Mouse (Mus musculus) adrenal gland, adult 2 months (tissue): ENCODE results near the gene Slc9a3r1. TPM values are rescaled to one million over a fixed set of nuclear protein-coding genes. Genes with fewer than 3 reads are reported as not detected.

ENCODE experiments used
- DNase-seq: peaks from one replicate; pipeline ENCODE4 v3.0.0; 2021
- polyA plus RNA-seq: library from polyadenylated mRNA; depleted of rRNA; stranded (reverse); fragments of >200 nt; gene quantifications from 2 replicates; pipeline ENCODE4 v1.2.3, GENCODE M21; 2012
- total RNA-seq, 2 experiments: library from RNA; stranded (reverse); gene quantifications; 2 replicates each; pipeline ENCODE4 v1.2.3; 2021

Slc9a3r1 gene
- total and polyA plus RNA-seq, 3 experiments: 15.0 to 26.2 (median 15.6) TPM

DNA sequence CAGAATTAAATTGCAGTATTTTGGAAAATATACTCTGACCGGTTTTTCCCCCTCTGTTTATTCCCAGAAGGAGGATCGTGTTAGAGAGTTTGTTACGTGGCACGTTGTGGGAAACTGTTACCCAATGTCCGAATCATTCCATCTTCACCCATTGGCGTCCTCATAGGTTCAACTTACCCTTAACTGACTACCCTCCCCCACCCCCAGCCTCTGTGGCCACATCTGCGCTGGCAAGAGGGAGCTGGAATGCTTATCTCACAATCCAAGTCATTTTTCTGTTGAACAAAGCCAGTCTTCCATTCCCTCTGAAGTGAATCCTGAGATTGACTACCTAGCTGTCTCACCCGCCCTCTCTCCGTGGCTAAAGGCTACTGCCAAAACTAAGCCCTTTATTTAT is 938 bp upstream of the Slc9a3r1 start:
- no peak for DNase-seq

DNA sequence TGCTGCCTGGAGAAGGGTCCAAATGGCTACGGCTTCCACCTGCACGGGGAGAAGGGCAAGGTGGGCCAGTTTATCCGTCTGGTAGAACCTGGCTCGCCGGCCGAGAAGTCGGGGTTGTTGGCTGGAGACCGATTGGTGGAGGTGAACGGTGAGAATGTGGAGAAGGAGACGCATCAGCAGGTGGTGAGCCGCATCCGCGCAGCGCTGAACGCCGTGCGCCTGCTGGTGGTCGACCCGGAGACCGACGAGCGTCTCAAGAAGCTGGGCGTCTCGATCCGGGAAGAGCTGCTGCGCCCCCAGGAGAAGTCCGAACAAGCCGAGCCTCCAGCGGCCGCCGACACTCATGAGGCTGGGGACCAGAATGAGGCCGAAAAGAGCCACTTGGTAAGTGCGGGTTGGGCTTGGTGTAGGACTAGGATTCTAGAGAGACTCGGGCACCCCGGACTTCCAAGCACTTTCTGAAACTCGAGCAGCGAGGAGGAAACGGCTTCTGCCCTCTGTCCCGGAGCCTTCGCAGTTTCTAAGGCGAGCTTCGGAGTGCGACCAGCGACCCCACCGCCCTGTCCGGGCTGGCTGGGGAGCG is 518 bp downstream of the Slc9a3r1 start:
- DNase-seq: peak; percentile 61

DNA sequence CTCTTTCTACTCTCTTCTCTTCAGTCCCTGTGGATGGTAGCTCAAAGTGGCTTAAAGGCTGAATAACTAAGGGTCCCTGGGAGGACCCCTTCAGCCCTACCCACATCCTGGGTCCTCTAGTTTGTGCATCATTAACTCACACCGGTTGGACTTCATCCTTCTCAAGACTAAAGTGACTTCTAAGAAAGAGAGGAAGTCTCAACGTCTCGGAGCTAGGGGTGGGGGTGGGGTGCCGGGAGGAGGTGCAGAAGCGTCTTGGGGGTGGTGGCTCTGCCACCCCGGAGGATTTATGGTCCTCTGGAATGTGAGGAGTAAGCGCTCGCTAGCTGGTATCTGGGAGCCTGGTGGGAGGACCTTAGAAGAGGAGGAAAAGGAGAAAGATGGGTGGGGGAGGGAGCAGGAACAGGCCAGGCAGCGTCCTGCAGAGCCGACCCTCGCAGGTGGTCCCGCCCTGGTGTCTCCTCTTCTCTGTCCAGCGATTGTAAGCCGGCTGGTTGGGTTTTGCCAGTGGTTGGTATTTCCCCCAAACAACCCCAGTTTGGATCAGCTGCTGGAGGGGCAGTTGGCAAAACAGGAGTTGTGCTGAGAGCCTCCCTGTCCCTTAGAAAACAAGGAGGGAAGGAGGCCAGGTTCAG is 1.3 kb downstream of the Slc9a3r1 start:
- DNase-seq: no peak

DNA sequence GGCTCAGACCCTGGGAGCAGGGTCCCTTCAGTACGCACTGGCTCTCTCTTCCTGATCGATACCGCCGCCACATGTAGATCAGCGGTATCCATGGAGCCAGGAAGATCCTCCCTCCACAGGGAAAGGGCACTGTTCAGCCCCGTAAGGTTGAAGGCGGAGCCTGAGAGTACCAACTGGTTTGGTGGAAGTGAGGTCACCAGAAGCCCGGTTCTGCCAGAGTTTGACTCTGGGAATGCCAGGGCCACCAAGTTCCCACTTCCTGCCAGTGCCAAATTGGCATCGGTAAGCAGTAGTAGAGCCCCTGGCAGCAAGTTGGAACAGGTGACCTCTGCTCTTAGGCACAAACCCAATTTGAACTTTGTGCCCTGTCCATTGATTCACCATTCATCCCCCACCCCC is 1.8 kb downstream of the Slc9a3r1 start:
- peak; percentile 85 for DNase-seq

DNA sequence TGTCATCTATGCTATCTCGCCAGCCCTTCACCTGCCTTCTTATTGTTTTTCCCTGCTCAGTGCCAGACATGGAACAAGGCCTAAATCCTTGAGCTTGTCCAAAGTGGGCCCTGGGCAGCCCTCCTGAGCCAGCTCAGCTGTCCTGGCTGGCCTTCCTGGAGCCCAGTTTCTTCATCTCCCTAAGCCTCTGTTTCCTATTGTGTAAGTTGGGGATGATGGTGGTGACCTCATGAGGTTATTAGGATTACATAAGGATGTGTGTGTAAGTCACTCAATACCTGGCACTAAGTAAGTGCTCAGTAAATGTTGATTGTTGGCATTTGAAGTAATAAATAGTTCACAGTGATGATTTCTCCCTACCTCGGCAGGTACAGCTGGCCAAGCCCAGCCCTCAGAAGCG is 3.6 kb downstream of the Slc9a3r1 start:
- DNase-seq: no peak

DNA sequence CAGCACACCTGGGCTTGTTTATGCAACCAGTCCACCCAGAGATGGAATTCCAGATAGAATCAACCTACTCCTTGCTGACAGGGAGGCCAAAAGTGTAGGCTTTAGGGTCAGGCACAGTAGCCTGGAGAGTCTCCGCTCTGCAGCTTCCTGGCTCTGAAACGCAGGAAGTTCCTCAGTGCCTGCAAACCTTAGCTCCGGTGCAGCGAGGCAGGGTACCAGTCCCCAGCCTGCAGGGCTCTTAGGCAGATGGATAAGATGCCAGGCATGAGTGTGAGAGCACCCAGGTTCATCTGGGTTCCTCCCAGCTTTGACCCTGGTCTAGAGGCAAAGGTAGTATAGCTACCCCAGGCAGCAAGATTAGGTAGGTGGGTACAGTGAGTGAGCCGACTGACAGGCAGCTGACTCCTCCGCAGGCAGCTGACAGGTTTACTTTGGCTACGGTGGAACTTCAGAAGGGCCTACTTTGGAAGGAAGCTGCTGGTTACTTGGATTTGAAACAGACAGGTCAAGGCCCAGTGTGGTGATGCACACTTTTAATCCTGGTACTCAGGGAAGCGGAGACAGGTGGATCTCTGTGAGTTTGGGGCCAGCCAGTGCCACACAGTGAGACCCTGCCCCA is 4.6 kb downstream of the Slc9a3r1 start:
- no peak for DNase-seq

DNA sequence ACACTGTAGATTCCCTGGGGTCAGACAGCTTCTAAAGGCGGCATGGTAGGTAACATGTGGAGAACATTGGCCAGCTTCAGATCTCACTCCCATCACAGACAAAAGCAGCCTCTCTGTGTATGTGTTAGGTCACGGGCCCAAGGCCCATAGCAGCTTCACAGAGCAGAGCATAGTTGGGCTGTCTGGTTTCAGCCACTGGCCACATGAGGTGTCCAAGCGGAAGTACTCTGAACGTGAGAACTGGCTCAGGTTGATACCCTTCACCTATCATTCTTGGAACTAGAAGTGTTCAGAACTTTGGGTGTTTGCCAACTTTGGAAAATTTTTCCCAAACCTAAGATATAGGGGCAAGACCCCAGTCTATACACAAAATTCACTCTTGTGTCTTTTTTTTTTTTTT is 6.3 kb downstream of the Slc9a3r1 start:
- no peak for DNase-seq

DNA sequence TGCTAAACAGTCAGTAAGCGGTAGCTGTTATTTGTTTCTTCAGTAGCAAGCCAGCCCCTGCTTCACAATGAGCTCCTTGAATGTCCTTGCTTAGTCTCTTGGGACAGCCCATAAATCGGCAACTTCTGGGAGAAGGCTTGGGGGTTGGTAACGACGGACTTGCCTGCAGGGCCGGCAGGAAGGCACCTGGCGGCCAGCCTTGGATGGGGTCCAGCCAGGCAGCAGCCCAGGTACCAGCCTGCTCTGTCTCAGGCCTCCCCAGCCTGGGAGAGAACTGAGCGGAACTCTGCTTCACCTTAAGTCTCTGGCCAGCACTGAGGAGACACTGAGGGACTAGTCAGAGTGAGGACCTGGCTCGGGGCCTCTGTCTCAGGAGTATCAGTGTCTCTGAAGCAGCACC is 8.0 kb downstream of the Slc9a3r1 start:
- DNase-seq: no peak

DNA sequence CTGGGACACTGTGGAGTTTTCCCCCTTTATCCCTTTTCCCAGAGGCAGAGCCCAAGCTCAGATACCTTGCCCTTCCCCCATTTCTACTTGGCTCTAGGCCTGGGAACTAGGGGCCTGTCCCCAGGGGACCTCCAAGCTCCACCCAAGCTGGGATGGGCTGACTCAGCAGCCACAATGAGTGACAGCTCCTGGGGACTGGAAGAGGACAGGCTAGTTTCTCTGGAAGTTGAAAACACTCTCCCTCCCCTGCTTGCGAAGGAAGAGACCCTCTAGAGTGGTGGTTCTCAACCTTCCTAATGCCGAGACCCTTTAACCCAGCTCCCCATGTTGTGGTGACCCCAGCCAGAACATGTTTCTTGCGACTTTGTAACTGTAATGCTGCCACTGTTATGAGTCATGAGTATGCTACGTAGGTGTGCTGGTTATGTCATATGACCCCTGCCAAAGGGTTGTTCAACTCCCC is 9.7 kb downstream of the Slc9a3r1 start:
- peak; percentile 58 for DNase-seq

DNA sequence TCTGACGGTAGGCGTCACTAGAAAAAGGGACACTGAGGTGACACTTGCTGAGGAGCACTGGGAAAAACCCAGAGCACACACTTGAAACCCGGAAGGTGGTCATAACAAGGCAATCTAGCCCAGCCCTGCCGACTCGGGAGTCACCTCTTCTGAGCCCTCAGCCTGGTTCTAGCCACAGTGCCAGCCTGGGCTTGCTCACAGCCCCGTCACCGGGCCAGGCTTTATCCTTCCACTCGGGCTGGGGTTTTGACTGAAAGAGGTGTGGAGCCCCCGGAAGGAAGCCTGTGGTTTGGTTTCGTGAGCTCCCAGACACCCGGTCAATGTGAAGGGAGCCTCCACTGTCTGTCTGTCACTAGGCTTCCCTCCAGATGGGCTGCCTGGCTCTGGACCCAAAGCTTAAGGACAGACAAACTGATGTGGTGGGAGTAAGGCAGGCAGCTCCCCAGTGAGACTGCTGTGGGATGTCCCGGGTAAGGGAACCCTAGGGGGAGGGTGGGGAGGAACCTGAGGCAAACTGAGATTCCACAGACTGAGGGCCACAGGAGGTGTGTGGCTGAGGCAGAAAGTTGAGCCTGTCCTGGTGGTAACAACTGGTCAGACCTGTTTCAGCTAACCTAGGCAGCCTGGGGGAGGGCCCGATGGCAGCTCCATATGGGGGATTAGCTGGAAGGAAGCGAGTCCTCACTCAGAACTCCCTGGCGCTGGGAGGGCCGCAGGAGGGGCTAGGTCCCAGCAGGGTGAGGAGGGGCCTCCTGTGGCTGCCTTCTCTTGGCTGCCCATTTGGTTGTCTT is 10.6 kb downstream of the Slc9a3r1 start:
- no peak for DNase-seq

DNA sequence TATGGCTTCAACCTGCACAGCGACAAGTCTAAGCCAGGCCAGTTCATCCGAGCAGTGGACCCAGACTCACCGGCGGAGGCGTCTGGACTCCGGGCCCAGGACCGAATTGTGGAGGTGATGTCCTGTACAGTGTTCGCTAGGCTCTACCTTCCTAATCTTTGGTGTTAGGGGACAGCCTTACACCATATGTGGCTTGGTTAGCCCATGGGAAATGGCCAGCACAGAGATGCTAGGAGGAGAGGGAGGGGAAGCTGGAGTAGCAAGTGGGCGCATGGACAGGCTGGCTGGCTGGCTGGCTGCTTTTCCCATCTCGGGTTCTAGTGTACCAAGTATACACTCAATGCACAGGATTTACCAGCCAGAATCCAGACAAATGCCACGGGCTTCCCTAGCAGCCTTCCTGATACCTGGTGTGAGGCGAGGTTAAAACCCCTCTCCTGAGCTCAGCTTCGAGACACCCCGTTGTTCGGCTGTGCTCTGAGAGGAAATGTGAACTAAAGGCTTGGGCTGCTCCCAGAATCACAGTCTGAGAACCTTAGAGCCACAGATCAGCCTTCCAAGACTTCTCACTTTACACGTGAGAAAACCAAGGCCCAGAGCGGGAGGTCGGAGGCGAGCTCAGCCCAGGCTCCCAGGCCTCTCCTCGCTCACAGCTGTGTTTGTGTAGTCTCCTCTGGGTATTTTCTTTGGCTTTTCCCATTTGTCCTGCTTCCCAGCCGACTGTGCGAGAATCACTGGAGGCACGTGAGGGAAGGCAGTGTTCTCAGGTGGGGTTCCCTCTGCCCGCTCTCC is 13.5 kb downstream of the Slc9a3r1 start:
- no peak for DNase-seq

DNA sequence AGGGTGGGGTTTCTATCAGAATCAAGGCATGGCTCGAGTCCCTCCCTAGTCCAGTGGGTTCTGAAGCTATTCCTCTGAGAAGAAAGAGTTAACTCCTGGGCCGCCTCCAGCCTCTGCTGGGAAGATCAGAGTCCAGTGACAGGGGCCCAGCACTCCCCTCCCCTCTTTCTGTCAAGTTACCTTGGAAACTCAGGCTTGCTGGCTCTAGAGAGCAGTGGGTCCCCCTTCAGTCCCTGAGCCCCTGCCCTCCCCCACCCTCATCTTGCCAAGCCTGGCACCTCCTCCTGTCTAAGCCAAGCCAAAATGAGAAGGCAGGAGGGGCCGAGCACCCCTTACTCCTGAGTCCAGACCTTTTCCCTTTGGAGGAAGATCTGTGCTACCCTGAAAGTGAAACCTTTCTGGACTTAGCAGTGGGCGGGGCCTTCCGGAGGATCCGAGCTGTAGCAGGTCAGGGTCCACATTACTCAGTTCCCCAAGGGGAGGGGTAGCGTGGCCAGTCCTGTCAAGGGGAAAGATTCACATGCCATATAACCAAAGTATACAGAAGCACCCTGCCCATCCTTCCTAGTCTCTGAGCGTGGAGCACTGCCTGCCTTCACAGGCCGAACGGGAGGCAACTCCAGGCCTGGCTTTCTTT is 14.5 kb downstream of the Slc9a3r1 start:
- DNase-seq: peak; percentile 72

DNA sequence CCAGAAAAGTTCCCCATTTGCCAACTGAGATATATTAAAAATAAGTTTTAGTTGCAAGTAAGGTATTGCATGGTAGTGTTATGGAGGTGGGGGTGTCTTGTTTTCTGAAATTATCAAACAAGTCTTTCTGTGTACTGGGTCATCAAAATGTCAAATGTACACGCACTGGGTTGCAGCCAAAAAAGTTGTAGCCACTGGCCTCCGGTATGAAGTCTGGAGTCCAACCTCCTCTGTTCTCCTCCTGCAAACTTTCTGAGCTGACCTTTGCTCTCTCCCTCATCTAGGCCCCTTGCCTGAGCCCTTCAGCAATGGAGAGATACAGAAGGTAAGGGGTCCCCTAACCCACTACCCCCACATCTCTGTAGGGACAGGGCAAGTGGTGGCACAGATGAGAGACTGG is 15.6 kb downstream of the Slc9a3r1 start:
- DNase-seq: no peak

DNA sequence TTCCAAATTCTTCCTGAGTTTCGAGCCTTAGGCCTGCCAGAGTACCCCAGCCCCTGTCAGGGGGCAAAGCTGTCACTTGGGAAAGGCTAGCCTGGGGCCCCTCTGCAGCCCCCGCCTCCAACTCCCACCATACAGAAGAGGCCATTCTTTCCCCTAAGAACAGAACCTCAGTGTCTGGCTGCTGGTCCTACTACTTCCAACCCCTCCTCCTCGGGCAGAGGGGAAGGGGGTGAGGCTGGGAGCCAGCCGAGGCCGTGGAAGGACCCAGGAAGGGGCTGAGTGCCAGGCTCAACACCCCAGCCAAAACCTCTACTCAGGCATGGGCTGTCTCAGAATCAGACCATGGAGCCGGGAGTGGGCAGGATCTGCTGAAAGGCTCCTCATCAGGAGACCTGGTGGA is 16.1 kb downstream of the Slc9a3r1 start:
- no peak for DNase-seq

DNA sequence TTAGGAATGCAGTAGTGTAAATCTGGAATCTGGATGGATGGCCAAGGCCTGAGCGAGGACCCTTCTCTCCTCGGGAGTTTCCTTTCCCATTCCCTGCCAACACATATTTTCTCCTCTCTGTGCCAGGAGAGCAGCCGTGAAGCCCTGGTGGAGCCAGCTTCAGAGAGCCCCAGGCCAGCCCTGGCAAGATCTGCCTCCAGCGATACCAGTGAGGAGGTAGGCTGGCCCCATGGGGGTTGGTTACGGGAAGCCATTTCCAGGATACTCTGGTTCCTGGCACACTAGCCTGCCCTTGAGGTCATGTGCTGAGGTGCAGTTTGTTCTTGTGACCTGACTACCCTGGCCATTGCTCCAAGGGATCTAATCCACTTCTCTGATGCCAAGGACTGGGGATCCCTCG is 16.7 kb downstream of the Slc9a3r1 start:
- DNase-seq: peak; percentile 62

DNA sequence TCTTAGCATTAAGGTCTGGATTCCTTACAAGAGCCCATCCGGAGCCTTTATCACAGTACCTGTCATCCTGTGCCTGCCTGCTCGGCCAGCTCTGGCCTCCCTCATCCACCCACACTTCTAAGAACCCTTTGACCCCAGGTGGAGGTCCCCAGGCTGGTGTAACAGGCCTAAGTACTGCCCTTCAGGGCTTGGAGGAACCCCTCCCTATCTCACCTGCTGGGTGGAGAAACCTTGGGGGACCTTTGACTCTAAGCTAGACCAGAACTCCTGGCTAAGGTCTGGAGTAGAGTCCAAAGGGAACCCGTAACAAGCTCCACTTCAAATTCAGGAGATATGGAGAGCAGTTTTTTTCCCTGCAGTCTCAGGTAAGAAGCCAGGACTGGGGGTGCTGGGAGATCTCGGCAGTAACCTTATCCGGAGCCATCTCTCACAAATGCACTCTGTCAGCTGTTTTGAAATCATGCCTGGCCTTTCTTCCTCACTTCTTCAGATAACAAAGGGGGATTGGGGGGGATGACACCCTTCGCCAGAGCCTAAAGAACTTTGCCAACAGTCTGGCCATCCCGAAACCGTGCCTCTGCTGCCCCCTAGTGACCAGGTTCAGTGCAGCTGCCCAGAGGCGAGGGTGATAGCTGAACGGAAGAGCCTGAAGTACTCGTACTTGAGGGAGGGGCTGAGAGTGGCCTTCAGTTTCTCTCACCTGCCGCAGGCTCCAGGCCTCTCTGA is 18.9 kb downstream of the Slc9a3r1 start:
- DNase-seq: peak; percentile 83

DNA sequence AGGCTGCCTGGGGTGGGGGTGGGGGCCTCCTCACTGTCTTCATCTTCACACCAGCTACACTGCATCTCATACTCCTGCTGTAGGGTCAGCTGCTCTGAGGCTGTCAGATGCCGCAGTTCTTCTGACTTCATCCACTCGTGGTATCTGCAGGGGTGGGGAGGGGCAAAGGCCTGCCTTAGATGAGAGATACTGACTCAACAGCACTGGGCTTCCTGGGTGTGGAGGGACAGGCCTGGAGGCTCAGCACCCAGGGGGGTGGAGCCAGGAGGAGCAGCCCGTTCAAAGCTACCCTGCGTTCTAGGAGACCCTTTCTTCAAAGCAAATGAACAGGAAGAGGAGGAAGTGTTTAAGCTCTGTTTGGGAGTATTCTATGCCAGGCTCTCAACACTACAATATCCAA is 21.8 kb downstream of the Slc9a3r1 start:
- no peak for DNase-seq

DNA sequence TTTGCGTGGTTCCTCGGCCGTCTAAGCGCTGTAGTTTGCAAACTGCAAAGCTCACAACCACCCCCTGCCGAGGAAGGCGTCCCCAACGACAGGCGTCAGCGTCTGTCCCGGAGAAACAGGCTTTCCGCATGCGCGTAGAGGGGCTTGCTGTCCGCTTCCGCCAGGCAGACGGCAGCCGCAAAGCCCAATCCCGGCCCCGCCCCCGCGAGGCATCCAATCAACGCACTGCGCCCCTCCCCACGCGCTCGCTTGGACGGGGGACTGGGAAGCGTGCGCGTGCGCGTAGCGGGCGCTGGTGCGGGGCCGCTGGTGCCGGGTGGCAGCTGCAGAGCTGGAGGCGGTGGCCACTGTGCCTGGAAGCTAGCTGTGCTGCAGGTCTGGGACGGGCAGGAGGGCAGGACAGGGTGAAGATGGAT is 24.1 kb downstream of the Slc9a3r1 start, which contains the start of gene Tmem104:
Gene Tmem104 (plus strand): TSS at position 264 of the 416 bp plus-strand sequence.
- peak; percentile 100 for DNase-seq

DNA sequence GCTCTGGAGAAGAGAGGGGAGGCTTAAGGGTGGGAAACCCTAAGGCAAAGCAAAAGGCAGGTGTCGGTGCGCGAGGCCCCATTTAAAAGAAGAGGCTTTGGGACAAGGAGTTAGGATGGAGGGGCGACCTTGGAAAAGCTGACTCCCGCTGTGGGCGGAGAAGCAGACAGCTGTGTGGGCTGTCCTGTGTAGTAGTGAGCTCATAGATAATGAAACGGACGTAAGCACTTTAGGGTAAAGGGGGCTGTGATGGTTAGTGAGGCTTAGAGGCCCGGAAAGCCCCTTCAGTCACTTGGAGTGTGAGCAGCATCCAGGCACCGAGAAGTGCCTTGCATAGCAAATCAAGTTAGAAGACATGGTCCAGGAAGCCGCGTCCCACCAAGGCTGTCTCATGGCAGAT is 24.6 kb downstream of the Slc9a3r1 start, which contains the start of gene Nat9:
Gene Nat9 (minus strand): TSS at position 167 of the 400 bp plus-strand sequence.
- no peak for DNase-seq

DNA sequence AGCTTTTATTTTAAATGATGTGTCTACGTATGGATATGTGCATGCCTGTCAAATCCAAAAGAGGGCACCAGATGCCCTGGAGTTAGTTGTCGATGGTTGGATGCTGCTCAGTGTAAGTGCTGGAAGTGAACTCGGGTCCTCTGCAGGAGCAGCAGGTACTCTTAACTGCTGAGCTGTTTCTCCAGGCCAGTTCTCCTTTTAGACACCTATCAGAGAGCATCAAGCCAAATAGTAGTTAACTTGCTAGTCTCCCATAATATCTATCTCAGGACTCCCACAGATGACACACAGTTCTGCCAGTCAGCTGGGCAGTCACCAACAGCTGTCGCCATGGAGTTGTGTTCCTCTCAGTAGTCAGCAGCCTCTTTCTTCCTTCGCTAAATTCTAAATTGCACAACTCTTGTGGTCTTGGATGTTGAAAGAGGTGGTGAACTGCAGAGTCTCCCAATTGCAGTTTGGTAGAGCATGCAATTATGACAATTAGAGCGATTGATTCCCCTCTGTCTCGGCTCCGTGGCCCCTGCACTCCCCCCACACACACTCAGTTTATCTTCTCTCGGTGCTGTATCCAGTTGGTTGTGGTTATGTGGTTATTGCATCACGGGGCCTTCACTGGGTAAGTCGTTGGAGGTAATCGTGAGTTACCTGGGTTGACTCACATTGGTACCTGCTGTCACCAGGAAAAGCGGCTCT is 25.5 kb downstream of the Slc9a3r1 start:
- no peak for DNase-seq
